Mouse (Mus musculus): ENCODE measurements around the gene Acadvl. TPM values are rescaled to one million over a fixed set of nuclear protein-coding genes. Genes with fewer than 3 reads are reported as not detected.

Gene Acadvl
- total RNA-seq, 1 experiment from 2014 or later = 42.8 TPM

DNA sequence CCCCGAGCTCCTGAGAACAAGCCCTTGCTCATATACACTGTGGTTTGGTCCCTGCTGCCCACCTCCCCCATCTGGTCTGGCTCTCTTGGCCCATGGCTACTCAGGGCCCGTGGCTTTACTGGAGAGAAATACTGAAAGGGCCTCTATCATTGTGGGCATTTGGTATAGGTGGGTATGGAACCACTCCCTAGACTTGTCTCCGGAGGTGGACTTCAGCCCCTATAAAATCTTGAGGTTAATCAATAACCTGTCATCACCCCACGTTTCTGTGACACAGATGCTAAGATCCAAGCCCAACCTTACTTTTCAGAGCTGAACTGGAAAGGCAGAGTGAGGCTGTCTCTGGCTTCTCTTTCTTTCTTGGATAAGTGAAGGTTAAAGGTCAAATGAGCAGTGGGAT lies 46.4 kb downstream of the Acadvl start:
- no peak for ATAC-seq (replicated peaks in 1 of 2; ENCODE audit: insufficient read depth in 1 of 2, low FRiP score in 2 of 2, low TSS enrichment in 1 of 2, low read depth in 1 of 2, poor library complexity in 2 of 2, severe bottlenecking in 2 of 2)

DNA sequence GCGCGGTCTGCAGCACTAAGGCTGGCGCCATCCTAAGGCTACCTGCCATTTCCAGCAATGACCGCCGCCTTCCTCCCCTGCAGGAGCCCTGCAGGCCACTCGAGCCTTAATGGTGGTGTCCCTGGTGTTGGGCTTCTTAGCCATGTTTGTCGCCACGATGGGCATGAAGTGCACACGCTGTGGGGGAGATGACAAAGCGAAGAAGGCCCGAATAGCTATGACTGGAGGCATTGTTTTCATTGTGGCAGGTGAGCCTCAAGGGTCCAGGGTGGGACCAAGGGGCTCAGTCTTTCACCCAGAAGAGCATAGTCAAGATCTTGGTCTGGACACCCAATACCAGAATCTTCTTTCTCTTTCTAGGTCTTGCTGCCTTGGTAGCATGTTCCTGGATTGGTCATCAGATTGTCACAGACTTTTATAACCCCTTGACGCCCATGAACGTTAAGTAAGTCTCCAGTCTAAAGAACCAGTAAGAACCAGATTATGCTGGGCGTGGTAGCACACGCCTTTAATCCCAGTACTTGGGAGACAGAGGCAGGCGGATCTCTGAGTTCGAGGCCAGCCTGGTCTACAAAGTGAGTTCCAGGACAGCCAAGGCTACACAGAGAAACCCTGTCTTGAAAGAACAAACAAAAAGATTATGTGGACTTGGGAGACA lies 48.2 kb downstream of the Acadvl start:
- no peak; a peak in 1 of 4 replicates for ATAC-seq (replicated peaks in 1 of 2; ENCODE audit: insufficient read depth in 1 of 2, low FRiP score in 2 of 2, low TSS enrichment in 1 of 2, low read depth in 1 of 2, poor library complexity in 2 of 2, severe bottlenecking in 2 of 2)

- ATAC-seq (replicated peaks in 1 of 2; ENCODE audit: insufficient read depth in 1 of 2, low FRiP score in 2 of 2, low TSS enrichment in 1 of 2, low read depth in 1 of 2, poor library complexity in 2 of 2, severe bottlenecking in 2 of 2) = peak; percentile 36 to 40; a peak in 1 of 4 replicates
Measured at GRCm38 (mm10) chr11:69966006-69966859, 49.0 kb downstream of the Acadvl start.

GRCm38 (mm10) chr11:69965271-69966005 lies 49.8 kb downstream of the Acadvl start:
- no peak for ATAC-seq (replicated peaks in 1 of 2; ENCODE audit: insufficient read depth in 1 of 2, low FRiP score in 2 of 2, low TSS enrichment in 1 of 2, low read depth in 1 of 2, poor library complexity in 2 of 2, severe bottlenecking in 2 of 2)

GRCm38 (mm10) chr11:69964650-69965270 lies 50.5 kb downstream of the Acadvl start, which contains the start of gene Cldn7:
TSS of gene Cldn7 (plus strand) at chr11:69964779.
- ATAC-seq (replicated peaks in 1 of 2; ENCODE audit: insufficient read depth in 1 of 2, low FRiP score in 2 of 2, low TSS enrichment in 1 of 2, low read depth in 1 of 2, poor library complexity in 2 of 2, severe bottlenecking in 2 of 2) = no peak

DNA sequence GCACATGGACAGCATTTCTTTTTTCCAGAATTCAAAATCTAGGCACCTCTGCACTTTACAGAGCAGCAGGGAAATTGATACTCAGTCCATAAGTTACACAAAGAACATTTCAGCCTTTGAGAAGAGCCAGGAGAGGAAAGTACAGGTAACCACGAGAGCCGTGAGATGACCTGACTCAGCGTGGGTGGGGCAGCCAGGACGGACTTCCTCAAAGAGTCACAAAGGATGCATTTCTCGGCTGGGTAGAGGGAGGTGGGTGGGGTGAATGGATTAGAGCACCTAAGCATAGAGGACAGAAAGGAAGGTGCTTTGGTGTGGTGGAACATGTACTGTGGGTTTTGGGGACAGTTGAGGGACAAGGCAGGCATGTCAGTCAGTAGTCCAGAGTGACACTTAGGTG lies 53.4 kb downstream of the Acadvl start:
- ATAC-seq (replicated peaks in 1 of 2; ENCODE audit: insufficient read depth in 1 of 2, low FRiP score in 2 of 2, low TSS enrichment in 1 of 2, low read depth in 1 of 2, poor library complexity in 2 of 2, severe bottlenecking in 2 of 2) = no peak

- ATAC-seq (replicated peaks in 1 of 2; ENCODE audit: insufficient read depth in 1 of 2, low FRiP score in 2 of 2, low TSS enrichment in 1 of 2, low read depth in 1 of 2, poor library complexity in 2 of 2, severe bottlenecking in 2 of 2) = no peak
Measured at GRCm38 (mm10) chr11:69960616-69961015, 54.6 kb downstream of the Acadvl start.

Other genes with a start within 250 kb of the Acadvl start
- 4.4 and 6.9 TPM in 2 replicates for gene Zbtb4, start 249.5 kb downstream of the Acadvl start, total RNA-seq (2017)
- 11.4 and 21.2 TPM in 2 replicates for gene Chrnb1, start 219.5 kb downstream of the Acadvl start, total RNA-seq (2017)
- 3.9 and 5.4 TPM in 2 replicates for gene Fgf11, start 213.6 kb downstream of the Acadvl start, total RNA-seq (2017)
- gene Tmem102, start 209.8 kb downstream of the Acadvl start, total RNA-seq (2017) = 0.30 and 1.0 TPM in 2 replicates
- gene Gm39566, start 200.1 kb downstream of the Acadvl start, total RNA-seq (2017) = not detected in 2 replicates
- gene Spem2, start 196.9 kb downstream of the Acadvl start, total RNA-seq (2017) = not detected in 2 replicates
- not detected in 2 replicates for gene Spem1, start 193.2 kb downstream of the Acadvl start, total RNA-seq (2017)
- 8.7 and 17.8 TPM in 2 replicates for gene Nlgn2, start 177.6 kb downstream of the Acadvl start, total RNA-seq (2017)
- gene Tmem256, start 176.9 kb downstream of the Acadvl start, total RNA-seq (2017) = 130 and 149 TPM in 2 replicates
- gene Plscr3, start 169.0 kb downstream of the Acadvl start, total RNA-seq (2017) = 27.2 and 33.3 TPM in 2 replicates
- 0.50 and 4.4 TPM in 2 replicates for gene Tnk1, start 156.7 kb downstream of the Acadvl start, total RNA-seq (2017)
- gene Tmem95, start 137.4 kb downstream of the Acadvl start, total RNA-seq (2017) = not detected in 2 replicates
- 1.3 and 2.7 TPM in 2 replicates for gene Kctd11, start 134.0 kb downstream of the Acadvl start, total RNA-seq (2017)
- 136 and 171 TPM in 2 replicates for gene Acap1, start 119.9 kb downstream of the Acadvl start, total RNA-seq (2017)
- gene 2810408A11Rik, start 114.4 kb downstream of the Acadvl start, total RNA-seq (2017) = 12.1 and 33.3 TPM in 2 replicates
- gene Neurl4, start 114.3 kb downstream of the Acadvl start, total RNA-seq (2017) = 23.3 and 34.1 TPM in 2 replicates
- gene Gps2, start 101.5 kb downstream of the Acadvl start, total RNA-seq (2017) = 37.0 and 64.9 TPM in 2 replicates
- 553 and 938 TPM in 2 replicates for gene Eif5a, start 93.5 kb downstream of the Acadvl start, total RNA-seq (2017)
- 0.60 TPM in 1 of 2 replicates, not detected in the other for gene Ybx2, start 79.6 kb downstream of the Acadvl start, total RNA-seq (2017)
- not detected in 2 replicates for gene Slc2a4, start 67.2 kb downstream of the Acadvl start, total RNA-seq (2017)
- 0.31 and 6.3 TPM in 2 replicates for gene Cldn7, start 50.6 kb downstream of the Acadvl start, total RNA-seq (2017)
- 17.3 and 21.4 TPM in 2 replicates for gene Ctdnep1, start 34.3 kb downstream of the Acadvl start, total RNA-seq (2017)
- gene Elp5, start 32.9 kb downstream of the Acadvl start, total RNA-seq (2017) = 48.6 and 59.9 TPM in 2 replicates
- 211 and 252 TPM in 2 replicates for gene Gabarap, start 24.3 kb downstream of the Acadvl start, total RNA-seq (2017)
- gene Phf23, start 19.6 kb downstream of the Acadvl start, total RNA-seq (2017) = 44.2 and 45.3 TPM in 2 replicates
- 22.6 and 35.9 TPM in 2 replicates for gene Dvl2, start 14.8 kb downstream of the Acadvl start, total RNA-seq (2017)
- gene Dlg4, start 1.5 kb upstream of the Acadvl start, total RNA-seq (2017) = 9.3 and 10.0 TPM in 2 replicates
- gene Asgr1, start 38.7 kb upstream of the Acadvl start, total RNA-seq (2017) = 1.1 TPM in 1 of 2 replicates, not detected in the other
- 0.45 TPM in 1 of 2 replicates, not detected in the other for gene Asgr2, start 77.2 kb upstream of the Acadvl start, total RNA-seq (2017)
- 1.2 and 5.9 TPM in 2 replicates for gene Mgl2, start 114.9 kb upstream of the Acadvl start, total RNA-seq (2017)
- 9.9 and 14.6 TPM in 2 replicates for gene Clec10a, start 140.8 kb upstream of the Acadvl start, total RNA-seq (2017)
- 5.9 and 10.0 TPM in 2 replicates for gene Slc16a11, start 197.3 kb upstream of the Acadvl start, total RNA-seq (2017)
- 13.4 and 15.6 TPM in 2 replicates for gene Slc16a13, start 205.7 kb upstream of the Acadvl start, total RNA-seq (2017)
- gene Bcl6b, start 214.4 kb upstream of the Acadvl start, total RNA-seq (2017) = 0.69 and 1.4 TPM in 2 replicates
- 19.7 and 35.1 TPM in 2 replicates for gene 0610010K14Rik, start 222.5 kb upstream of the Acadvl start, total RNA-seq (2017)
- 3.7 TPM in 1 of 2 replicates, not detected in the other for gene Gm21988, start 224.4 kb upstream of the Acadvl start, total RNA-seq (2017)
- gene Rnasek, start 224.4 kb upstream of the Acadvl start, total RNA-seq (2017) = 19.7 and 22.5 TPM in 2 replicates
- gene Alox12, start 239.9 kb upstream of the Acadvl start, total RNA-seq (2017) = 0.25 and 0.30 TPM in 2 replicates

Data from hematopoietic stem cell, adult 5-6 weeks (primary cell).